Mouse (Mus musculus): Measurements from ENCODE around the gene Gm39566. TPM values are rescaled to one million over a fixed set of nuclear protein-coding genes. Genes with fewer than 3 reads are reported as not detected.
A peak's percentile ranks its signal among the peaks of the same experiment; 100 is the strongest.

Gene Gm39566
- polyA plus RNA-seq, 1 experiment, result 0.02 TPM

GRCm38 (mm10) chr11:69781828-69782227 is 33.3 kb downstream of the Gm39566 start:
- no peak overlapping the region for H3K4me2 ChIP-seq (ENCODE audit: low read depth)
- no peak overlapping the region for H3ac ChIP-seq (ENCODE audit: control insufficient read depth, insufficient read length)
- no peaks in the 10 kb centered on the region for H3K27me3 ChIP-seq (ENCODE audit: control insufficient read depth, insufficient read depth, insufficient read length)
- no peak overlapping the region for H3K4me3 ChIP-seq
- TF ChIP-seq TCF3 (IDR thresholded peaks at IDR 0.05; ENCODE audit: insufficient read length, low read depth), result no peak
- TF ChIP-seq TCF12 (IDR thresholded peaks at IDR 0.05; ENCODE audit: insufficient read depth, poor library complexity, severe bottlenecking), result no peak
- no peak for TF ChIP-seq MYOD1 (IDR thresholded peaks at IDR 0.05; ENCODE audit: control insufficient read depth in 1 of 3, insufficient read length in 2 of 3, low read depth in 2 of 3)
- TF ChIP-seq REST (IDR thresholded peaks at IDR 0.05; ENCODE audit: insufficient read depth, insufficient read length), result no peak
- TF ChIP-seq USF1 (IDR thresholded peaks at IDR 0.05; ENCODE audit: low read depth), result no peak
- no peak for TF ChIP-seq MAX (IDR thresholded peaks at IDR 0.05; ENCODE audit: low read depth)
- TF ChIP-seq POLR2AphosphoS2 (IDR thresholded peaks at IDR 0.05; ENCODE audit: insufficient read length, low read depth), result peak; percentile 57
- H3K79me2 ChIP-seq (ENCODE audit: control insufficient read depth, insufficient read depth), result no peaks in the 10 kb centered on the region
- H3K36me3 ChIP-seq (ENCODE audit: control insufficient read depth, insufficient read depth), result peaks cover 36% of the 10 kb centered on the region

GRCm38 (mm10) chr11:69778985-69779384 is 36.1 kb downstream of the Gm39566 start:
- no peak overlapping the region for H3K4me2 ChIP-seq (ENCODE audit: low read depth)

GRCm38 (mm10) chr11:69778258-69778982 is 36.7 kb downstream of the Gm39566 start:
- Histone ChIP-seq H3K79me2 (ENCODE audit: control insufficient read depth, insufficient read depth) (no peaks in the 10 kb centered on the region), H3K4me3 (no peak overlapping the region), H3K4me2 (ENCODE audit: low read depth) (no peak overlapping the region), H3ac (ENCODE audit: control insufficient read depth, insufficient read length) (no peak overlapping the region), H3K27me3 (ENCODE audit: control insufficient read depth, insufficient read depth, insufficient read length) (no peaks in the 10 kb centered on the region), H3K36me3 (ENCODE audit: control insufficient read depth, insufficient read depth) (peaks cover 15% of the 10 kb centered on the region)
- TF ChIP-seq POLR2AphosphoS2 (IDR thresholded peaks at IDR 0.05; ENCODE audit: insufficient read length, low read depth), result peak; percentile 71
- no peak for TF ChIP-seq REST (IDR thresholded peaks at IDR 0.05; ENCODE audit: insufficient read depth, insufficient read length)
- TF ChIP-seq MYOG (IDR thresholded peaks at IDR 0.05; ENCODE audit: control insufficient read depth in 1 of 3, insufficient read depth in 1 of 3, insufficient read length in 2 of 3, low read depth in 2 of 3), result peak in 1 of 3 experiments; percentile 16
- peak in 1 of 3 experiments; percentile 42 for TF ChIP-seq MYOD1 (IDR thresholded peaks at IDR 0.05; ENCODE audit: control insufficient read depth in 1 of 3, insufficient read length in 2 of 3, low read depth in 2 of 3)
- no peak for TF ChIP-seq E2F4 (IDR thresholded peaks at IDR 0.05; ENCODE audit: insufficient read depth)
- no peak for TF ChIP-seq MAX (IDR thresholded peaks at IDR 0.05; ENCODE audit: low read depth)

More at GRCm38 (mm10) chr11:69778985-69779384, 36.1 kb downstream of the Gm39566 start:
- no peaks in the 10 kb centered on the region for H3K27me3 ChIP-seq (ENCODE audit: control insufficient read depth, insufficient read depth, insufficient read length)
- H3K36me3 ChIP-seq (ENCODE audit: control insufficient read depth, insufficient read depth), result peaks cover 19% of the 10 kb centered on the region
- no peak overlapping the region for H3ac ChIP-seq (ENCODE audit: control insufficient read depth, insufficient read length)
- no peak for TF ChIP-seq MYOG (IDR thresholded peaks at IDR 0.05; ENCODE audit: control insufficient read depth in 1 of 3, insufficient read depth in 1 of 3, insufficient read length in 2 of 3, low read depth in 2 of 3)
- no peak for TF ChIP-seq TCF12 (IDR thresholded peaks at IDR 0.05; ENCODE audit: insufficient read depth, poor library complexity, severe bottlenecking)
- TF ChIP-seq SRF (IDR thresholded peaks at IDR 0.05; ENCODE audit: control insufficient read depth, insufficient read length, low read depth), result no peak
- no peak for TF ChIP-seq E2F4 (IDR thresholded peaks at IDR 0.05; ENCODE audit: insufficient read depth)
- TF ChIP-seq REST (IDR thresholded peaks at IDR 0.05; ENCODE audit: insufficient read depth, insufficient read length), result no peak
- TF ChIP-seq USF1 (IDR thresholded peaks at IDR 0.05; ENCODE audit: low read depth), result no peak
- no peak for TF ChIP-seq CEBPB (IDR thresholded peaks at IDR 0.05; ENCODE audit: insufficient read depth, poor library complexity, severe bottlenecking)
- TF ChIP-seq POLR2A (IDR thresholded peaks at IDR 0.05; ENCODE audit: insufficient read length, low read depth), result no peak
- TF ChIP-seq POLR2AphosphoS2 (IDR thresholded peaks at IDR 0.05; ENCODE audit: insufficient read length, low read depth), result no peak
- no peak for TF ChIP-seq MYOD1 (IDR thresholded peaks at IDR 0.05; ENCODE audit: control insufficient read depth in 1 of 3, insufficient read length in 2 of 3, low read depth in 2 of 3)
- TF ChIP-seq MAX (IDR thresholded peaks at IDR 0.05; ENCODE audit: low read depth), result no peak
- no peak for TF ChIP-seq TCF3 (IDR thresholded peaks at IDR 0.05; ENCODE audit: insufficient read length, low read depth)
- no peaks in the 10 kb centered on the region for H3K79me2 ChIP-seq (ENCODE audit: control insufficient read depth, insufficient read depth)
- no peak overlapping the region for H3K4me3 ChIP-seq

GRCm38 (mm10) chr11:69777504-69778257 is 37.4 kb downstream of the Gm39566 start:
- H3ac ChIP-seq (ENCODE audit: control insufficient read depth, insufficient read length), result no peak overlapping the region
- H3K79me2 ChIP-seq (ENCODE audit: control insufficient read depth, insufficient read depth), result no peaks in the 10 kb centered on the region
- H3K36me3 ChIP-seq (ENCODE audit: control insufficient read depth, insufficient read depth), result peaks cover 8% of the 10 kb centered on the region
- no peak overlapping the region for H3K4me3 ChIP-seq
- no peak overlapping the region for H3K4me2 ChIP-seq (ENCODE audit: low read depth)
- no peaks in the 10 kb centered on the region for H3K27me3 ChIP-seq (ENCODE audit: control insufficient read depth, insufficient read depth, insufficient read length)
- TF ChIP-seq USF1 (IDR thresholded peaks at IDR 0.05; ENCODE audit: low read depth), result no peak

- Histone ChIP-seq H3K36me3 (ENCODE audit: control insufficient read depth, insufficient read depth) (peaks cover 8% of the 10 kb centered on the region), H3K27me3 (ENCODE audit: control insufficient read depth, insufficient read depth, insufficient read length) (no peaks in the 10 kb centered on the region), H3ac (ENCODE audit: control insufficient read depth, insufficient read length) (no peak overlapping the region), H3K4me2 (ENCODE audit: low read depth) (no peak overlapping the region), H3K79me2 (ENCODE audit: control insufficient read depth, insufficient read depth) (no peaks in the 10 kb centered on the region), H3K4me3 (no peak overlapping the region)
- no peak for TF ChIP-seq USF1 (IDR thresholded peaks at IDR 0.05; ENCODE audit: low read depth)
- peak; percentile 30 for TF ChIP-seq POLR2AphosphoS2 (IDR thresholded peaks at IDR 0.05; ENCODE audit: insufficient read length, low read depth)
These were observed 38.6 kb downstream of the Gm39566 start for GRCm38 (mm10) chr11:69776488-69776887.
